Mouse (Mus musculus) stomach, postnatal 0 days (tissue): Measurements from ENCODE around the gene Gm10322.

Source experiments
- CTCF ChIP-seq: IDR thresholded peaks from 2 replicates; pipeline ENCODE4 v1.5.1; 2016; ENCODE audit warnings: antibody characterized with exemption, low read depth, mild to moderate bottlenecking, moderate library complexity
- EP300 ChIP-seq: optimal IDR thresholded peaks from 2 replicates; pipeline ENCODE3; 2016; ENCODE audit warnings: antibody characterized with exemption

- TF ChIP-seq CTCF, result no peak
- no peak for TF ChIP-seq EP300
Measured at GRCm38 (mm10) chr10:59646821-59647378, 31.0 kb downstream of the Gm10322 start.
